Mouse (Mus musculus): ENCODE measurements around the gene Cchcr1. TPM values are rescaled to one million over a fixed set of nuclear protein-coding genes. Genes with fewer than 3 reads are reported as not detected.

The Cchcr1 gene
- polyA plus RNA-seq, 1 experiment = 11.5 TPM

- DNase-seq (ENCODE audit: low read depth) = no peak
- TF ChIP-seq POLR2A (IDR thresholded peaks at IDR 0.05; ENCODE audit: borderline replicate concordance, extremely low read depth, insufficient read depth, insufficient read length, poor library complexity, severe bottlenecking) (no peak), CTCF (IDR thresholded peaks at IDR 0.05; ENCODE audit: borderline replicate concordance, extremely low read depth, insufficient read depth, insufficient read length) (no peak)
These were observed 626 bp downstream of the Cchcr1 start for GRCm38 (mm10) chr17:35517526-35517925.

- TF ChIP-seq CTCF (IDR thresholded peaks at IDR 0.05; ENCODE audit: borderline replicate concordance, extremely low read depth, insufficient read depth, insufficient read length) (no peak), POLR2A (IDR thresholded peaks at IDR 0.05; ENCODE audit: borderline replicate concordance, extremely low read depth, insufficient read depth, insufficient read length, poor library complexity, severe bottlenecking) (no peak)
- no peak for DNase-seq (ENCODE audit: low read depth)
These were observed 7.5 kb downstream of the Cchcr1 start for GRCm38 (mm10) chr17:35524354-35524753.

- TF ChIP-seq CTCF (IDR thresholded peaks at IDR 0.05; ENCODE audit: borderline replicate concordance, extremely low read depth, insufficient read depth, insufficient read length) (no peak), POLR2A (IDR thresholded peaks at IDR 0.05; ENCODE audit: borderline replicate concordance, extremely low read depth, insufficient read depth, insufficient read length, poor library complexity, severe bottlenecking) (no peak)
These were observed 9.7 kb downstream of the Cchcr1 start for GRCm38 (mm10) chr17:35526644-35527043.

GRCm38 (mm10) chr17:35532360-35532759, 15.5 kb downstream of the Cchcr1 start:
- DNase-seq (ENCODE audit: low read depth) = no peak
- TF ChIP-seq CTCF (IDR thresholded peaks at IDR 0.05; ENCODE audit: borderline replicate concordance, extremely low read depth, insufficient read depth, insufficient read length) = no peak
- no peak for TF ChIP-seq POLR2A (IDR thresholded peaks at IDR 0.05; ENCODE audit: borderline replicate concordance, extremely low read depth, insufficient read depth, insufficient read length, poor library complexity, severe bottlenecking)

More at GRCm38 (mm10) chr17:35526644-35527043, 9.7 kb downstream of the Cchcr1 start:
- no peak for DNase-seq (ENCODE audit: low read depth)

GRCm38 (mm10) chr17:35532901-35533300, 16.0 kb downstream of the Cchcr1 start, which contains the start of gene Psors1c2:
Psors1c2 (plus strand) TSS chr17:35533201.
- TF ChIP-seq CTCF (IDR thresholded peaks at IDR 0.05; ENCODE audit: borderline replicate concordance, extremely low read depth, insufficient read depth, insufficient read length) (no peak), POLR2A (IDR thresholded peaks at IDR 0.05; ENCODE audit: borderline replicate concordance, extremely low read depth, insufficient read depth, insufficient read length, poor library complexity, severe bottlenecking) (no peak)
- DNase-seq (ENCODE audit: low read depth) = no peak

- TF ChIP-seq POLR2A (IDR thresholded peaks at IDR 0.05; ENCODE audit: borderline replicate concordance, extremely low read depth, insufficient read depth, insufficient read length, poor library complexity, severe bottlenecking) (no peak), CTCF (IDR thresholded peaks at IDR 0.05; ENCODE audit: borderline replicate concordance, extremely low read depth, insufficient read depth, insufficient read length) (peak; percentile 90)
- peak; percentile 83 for DNase-seq (ENCODE audit: low read depth)
These were observed 17.4 kb downstream of the Cchcr1 start for GRCm38 (mm10) chr17:35534343-35534742.

GRCm38 (mm10) chr17:35537421-35537820, 20.5 kb downstream of the Cchcr1 start:
- TF ChIP-seq CTCF (IDR thresholded peaks at IDR 0.05; ENCODE audit: borderline replicate concordance, extremely low read depth, insufficient read depth, insufficient read length) (no peak), POLR2A (IDR thresholded peaks at IDR 0.05; ENCODE audit: borderline replicate concordance, extremely low read depth, insufficient read depth, insufficient read length, poor library complexity, severe bottlenecking) (no peak)
- no peak for DNase-seq (ENCODE audit: low read depth)

- TF ChIP-seq POLR2A (IDR thresholded peaks at IDR 0.05; ENCODE audit: borderline replicate concordance, extremely low read depth, insufficient read depth, insufficient read length, poor library complexity, severe bottlenecking) = no peak
- TF ChIP-seq CTCF (IDR thresholded peaks at IDR 0.05; ENCODE audit: borderline replicate concordance, extremely low read depth, insufficient read depth, insufficient read length) = no peak
These were observed 21.6 kb downstream of the Cchcr1 start for GRCm38 (mm10) chr17:35538476-35538875.

GRCm38 (mm10) chr17:35539540-35539939, 22.6 kb downstream of the Cchcr1 start:
- DNase-seq (ENCODE audit: low read depth) = no peak
- TF ChIP-seq CTCF (IDR thresholded peaks at IDR 0.05; ENCODE audit: borderline replicate concordance, extremely low read depth, insufficient read depth, insufficient read length) (no peak), POLR2A (IDR thresholded peaks at IDR 0.05; ENCODE audit: borderline replicate concordance, extremely low read depth, insufficient read depth, insufficient read length, poor library complexity, severe bottlenecking) (no peak)

More at GRCm38 (mm10) chr17:35538476-35538875, 21.6 kb downstream of the Cchcr1 start:
- DNase-seq (ENCODE audit: low read depth) = no peak

GRCm38 (mm10) chr17:35542761-35543411, 26.0 kb downstream of the Cchcr1 start:
- peak; percentile 11 for DNase-seq (ENCODE audit: low read depth)
- no peak for TF ChIP-seq POLR2A (IDR thresholded peaks at IDR 0.05; ENCODE audit: borderline replicate concordance, extremely low read depth, insufficient read depth, insufficient read length, poor library complexity, severe bottlenecking)
- no peak for TF ChIP-seq CTCF (IDR thresholded peaks at IDR 0.05; ENCODE audit: borderline replicate concordance, extremely low read depth, insufficient read depth, insufficient read length)

- DNase-seq (ENCODE audit: low read depth) = peak; percentile 51
- no peak for TF ChIP-seq POLR2A (IDR thresholded peaks at IDR 0.05; ENCODE audit: borderline replicate concordance, extremely low read depth, insufficient read depth, insufficient read length, poor library complexity, severe bottlenecking)
- TF ChIP-seq CTCF (IDR thresholded peaks at IDR 0.05; ENCODE audit: borderline replicate concordance, extremely low read depth, insufficient read depth, insufficient read length) = no peak
These were observed 26.5 kb downstream of the Cchcr1 start for GRCm38 (mm10) chr17:35543412-35543861.

- TF ChIP-seq POLR2A (IDR thresholded peaks at IDR 0.05; ENCODE audit: borderline replicate concordance, extremely low read depth, insufficient read depth, insufficient read length, poor library complexity, severe bottlenecking) (no peak), CTCF (IDR thresholded peaks at IDR 0.05; ENCODE audit: borderline replicate concordance, extremely low read depth, insufficient read depth, insufficient read length) (no peak)
- no peak for DNase-seq (ENCODE audit: low read depth)
These were observed 27.1 kb downstream of the Cchcr1 start for GRCm38 (mm10) chr17:35544001-35544400.
